Mouse (Mus musculus): ENCODE measurements around the gene Spem2. TPM values are rescaled to one million over a fixed set of nuclear protein-coding genes. Genes with fewer than 3 reads are reported as not detected.

The Spem2 gene
- polyA plus RNA-seq, 1 experiment from 2014 or later, result 0.07 TPM

DNA sequence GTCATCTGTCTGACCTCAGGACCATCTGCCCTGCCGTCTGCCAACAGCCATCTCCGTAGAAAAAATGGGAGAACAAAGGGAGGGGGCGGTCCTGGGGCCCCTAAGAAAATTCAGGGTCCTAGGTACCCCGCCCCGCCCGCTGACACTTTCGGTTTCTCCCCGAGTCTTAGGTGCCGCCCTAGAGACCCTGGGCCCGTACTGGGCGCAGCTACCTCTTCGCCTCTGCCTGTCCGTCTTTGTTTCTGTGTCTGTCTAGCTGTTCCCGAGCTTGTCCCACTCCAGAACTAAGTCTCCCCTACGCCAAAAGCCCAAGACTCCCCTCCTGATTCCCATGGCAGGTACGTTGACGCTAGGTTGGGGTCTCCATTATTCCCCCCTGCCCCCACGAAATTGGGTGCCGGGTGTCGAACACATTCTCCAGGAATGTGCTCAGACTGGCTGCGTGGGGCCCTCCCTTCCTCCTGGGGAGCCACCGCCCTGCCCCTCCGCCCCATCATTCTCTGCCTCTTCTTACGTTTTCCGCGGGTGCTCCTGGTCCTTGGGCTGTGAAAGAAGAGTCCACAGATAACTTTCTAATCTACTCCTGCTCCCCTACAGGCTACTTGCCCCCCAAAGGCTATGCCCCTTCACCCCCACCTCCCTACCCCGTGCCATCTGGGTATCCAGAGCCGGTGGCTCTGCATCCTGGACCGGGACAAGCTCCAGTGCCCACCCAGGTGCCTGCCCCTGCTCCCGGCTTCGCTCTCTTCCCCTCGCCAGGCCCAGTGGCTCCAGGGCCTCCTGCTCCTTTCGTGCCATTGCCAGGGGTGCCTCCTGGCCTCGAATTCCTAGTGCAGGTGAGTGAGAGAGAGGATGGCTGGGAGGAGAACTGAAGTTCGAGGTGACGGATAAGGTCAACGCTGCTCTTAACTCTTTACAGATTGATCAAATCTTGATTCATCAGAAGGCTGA lies 28.7 kb upstream of the Spem2 start:
- Histone ChIP-seq H3K9me3 (ENCODE audit: control insufficient read depth) (no peaks in the 10 kb centered on the region), H3K27me3 (replicated peaks; ENCODE audit: control insufficient read depth, insufficient read depth, low read length) (no peaks in the 10 kb centered on the region), H3K36me3 (ENCODE audit: control insufficient read depth, insufficient read depth) (peaks cover 36% of the 10 kb centered on the region), H3K27ac (ENCODE audit: low read depth, low read length) (peak overlapping the region; percentile 97), H3K4me2 (replicated peaks; ENCODE audit: low read depth) (peak overlapping the region; percentile 86), H3K4me3 (ENCODE audit: low read depth, low read length) (peak overlapping the region; percentile 79), H3K4me1 (replicated peaks; ENCODE audit: control insufficient read depth, insufficient read depth, low read length) (peaks cover 14% of the 10 kb centered on the region), H3K9ac (ENCODE audit: low read depth, low read length) (peak overlapping the region; percentile 76)
- no peak for TF ChIP-seq CTCF (IDR thresholded peaks at IDR 0.05; ENCODE audit: low read depth)
- WGBS, result 5% methylated on average over 37 of the region's 37 CpGs
- peak; percentile 49 for ATAC-seq

DNA sequence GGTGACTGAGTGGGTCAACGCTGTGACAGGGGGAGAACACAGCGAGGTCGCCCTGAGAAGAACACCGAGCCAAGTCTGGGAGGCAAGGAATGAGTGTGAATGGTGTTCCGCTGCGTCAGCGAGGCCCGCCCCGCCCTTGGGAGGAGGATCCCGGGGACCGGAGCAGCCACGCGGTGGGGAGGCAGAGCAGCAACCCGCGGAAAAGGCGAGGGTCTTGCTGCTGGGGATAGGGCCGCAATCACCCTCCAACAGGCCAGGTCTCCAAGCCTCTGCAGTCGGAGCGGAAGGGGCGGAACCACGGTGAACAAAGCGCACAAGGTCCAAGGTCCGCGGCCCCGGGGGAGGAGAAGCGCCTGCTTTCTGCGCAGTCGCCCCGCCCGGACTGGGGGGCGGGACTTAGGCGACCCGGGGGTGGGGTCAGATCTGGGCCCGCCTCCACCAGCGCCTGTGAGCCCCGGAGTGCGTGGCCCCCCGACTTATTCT lies 28.0 kb upstream of the Spem2 start, which contains the start of gene Plscr3:
TSS of gene Plscr3 (plus strand) at position 179 of the 483 bp plus-strand sequence.
- under 1% methylated on average over 36 of the region's 38 CpGs for WGBS
- peak; percentile 94 for ATAC-seq
- peak within 1 kb of the TSS; percentile 76 for H3K9ac ChIP-seq (ENCODE audit: low read depth, low read length)
- peaks cover 28% of the 10 kb centered on the region for H3K36me3 ChIP-seq (ENCODE audit: control insufficient read depth, insufficient read depth)
- H3K27ac ChIP-seq (ENCODE audit: low read depth, low read length), result peak within 1 kb of the TSS; percentile 97
- H3K4me3 ChIP-seq (ENCODE audit: low read depth, low read length), result peak within 1 kb of the TSS; percentile 79
- peak within 1 kb of the TSS; percentile 86 for H3K4me2 ChIP-seq (replicated peaks; ENCODE audit: low read depth)
- TF ChIP-seq CTCF (IDR thresholded peaks at IDR 0.05; ENCODE audit: low read depth), result peak; percentile 9; the same call in 1 of the 2 replicates
- peaks cover 14% of the 10 kb centered on the region for H3K4me1 ChIP-seq (replicated peaks; ENCODE audit: control insufficient read depth, insufficient read depth, low read length)
- H3K9me3 ChIP-seq (ENCODE audit: control insufficient read depth), result no peaks in the 10 kb centered on the region
- no peaks in the 10 kb centered on the region for H3K27me3 ChIP-seq (replicated peaks; ENCODE audit: control insufficient read depth, insufficient read depth, low read length)

DNA sequence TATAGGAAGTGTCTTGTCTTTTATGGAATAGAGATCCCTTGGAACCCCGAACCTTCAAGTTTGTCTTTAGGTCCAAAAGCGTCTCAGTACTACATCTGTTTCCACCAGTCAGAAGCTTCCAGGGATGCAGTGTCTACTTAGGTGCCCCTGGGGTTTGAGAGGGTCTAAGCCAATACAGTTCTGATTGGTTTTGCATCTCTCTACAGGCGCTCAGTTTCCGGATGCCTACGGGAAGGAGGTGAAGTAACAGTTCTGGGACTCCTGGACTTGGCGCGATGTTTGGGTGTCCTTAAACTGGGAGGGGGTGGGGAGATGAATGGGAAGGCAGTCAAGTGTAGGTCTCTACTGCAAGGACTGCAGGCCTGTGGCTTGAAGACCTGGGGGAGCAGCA lies 20.4 kb upstream of the Spem2 start:
- ATAC-seq, result peak; percentile 1; the same call in 1 of the 2 replicates
- H3K9me3 ChIP-seq (ENCODE audit: control insufficient read depth), result no peaks in the 10 kb centered on the region
- no peaks in the 10 kb centered on the region for H3K36me3 ChIP-seq (ENCODE audit: control insufficient read depth, insufficient read depth)
- peaks cover 15% of the 10 kb centered on the region; the same call in 1 of the 2 replicates for H3K27me3 ChIP-seq (replicated peaks; ENCODE audit: control insufficient read depth, insufficient read depth, low read length)
- H3K4me3 ChIP-seq (ENCODE audit: low read depth, low read length), result peak overlapping the region; percentile 77
- H3K9ac ChIP-seq (ENCODE audit: low read depth, low read length), result peak overlapping the region; percentile 79
- no peak for TF ChIP-seq CTCF (IDR thresholded peaks at IDR 0.05; ENCODE audit: low read depth)
- no peaks in the 10 kb centered on the region for H3K4me1 ChIP-seq (replicated peaks; ENCODE audit: control insufficient read depth, insufficient read depth, low read length)
- peak overlapping the region; percentile 98 for H3K4me2 ChIP-seq (replicated peaks; ENCODE audit: low read depth)
- peak overlapping the region; percentile 80 for H3K27ac ChIP-seq (ENCODE audit: low read depth, low read length)
- 1% methylated on average over 7 of the region's 7 CpGs for WGBS

DNA sequence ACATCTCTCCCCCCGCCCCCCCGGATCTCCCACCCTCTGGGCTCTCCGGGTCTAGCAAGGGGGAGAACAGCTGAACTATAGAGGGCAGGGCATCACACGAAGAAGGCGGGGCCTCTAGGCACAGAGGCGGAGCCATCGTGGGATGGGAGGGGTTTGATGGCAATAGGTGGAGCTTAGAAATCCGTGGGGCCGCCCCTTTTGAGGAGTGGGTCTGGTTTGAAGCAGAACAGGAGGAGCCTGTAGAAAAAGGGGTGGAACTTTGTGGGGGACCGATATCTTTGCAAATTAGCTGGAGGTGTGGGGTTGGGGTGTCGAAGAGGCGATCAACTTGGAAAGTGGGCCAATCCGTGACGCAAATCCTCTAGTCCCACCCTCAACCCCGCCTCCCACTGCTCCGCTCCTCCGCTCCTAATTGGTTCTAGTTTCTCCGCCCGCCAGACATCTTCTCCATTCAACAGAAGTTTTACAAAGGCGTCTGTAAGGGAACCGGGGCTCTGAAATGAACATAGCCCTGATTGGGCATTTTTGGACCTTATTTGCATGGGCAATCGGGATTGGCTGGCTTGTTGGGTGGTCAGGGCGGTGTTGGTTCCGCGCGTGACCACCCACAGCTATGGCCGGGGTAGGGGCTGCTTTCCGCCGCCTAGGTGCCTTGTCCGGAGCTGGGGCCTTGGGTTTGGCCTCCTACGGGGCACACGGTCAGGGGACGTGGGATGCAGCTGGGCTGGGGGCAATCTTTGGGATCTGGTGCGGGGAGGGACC lies 19.9 kb upstream of the Spem2 start, which contains the start of gene Tmem256:
TSS of gene Tmem256 (plus strand) at position 563 of the 762 bp plus-strand sequence.
- Histone ChIP-seq H3K4me3 (ENCODE audit: low read depth, low read length) (peak within 1 kb of the TSS; percentile 77), H3K4me1 (replicated peaks; ENCODE audit: control insufficient read depth, insufficient read depth, low read length) (no peaks in the 10 kb centered on the region), H3K27me3 (replicated peaks; ENCODE audit: control insufficient read depth, insufficient read depth, low read length) (peaks cover 15% of the 10 kb centered on the region; the same call in 1 of the 2 replicates), H3K27ac (ENCODE audit: low read depth, low read length) (peak within 1 kb of the TSS; percentile 80), H3K9ac (ENCODE audit: low read depth, low read length) (peak within 1 kb of the TSS; percentile 79), H3K36me3 (ENCODE audit: control insufficient read depth, insufficient read depth) (no peaks in the 10 kb centered on the region), H3K9me3 (ENCODE audit: control insufficient read depth) (no peaks in the 10 kb centered on the region), H3K4me2 (replicated peaks; ENCODE audit: low read depth) (peak within 1 kb of the TSS; percentile 98)
- whole genome bisulfite sequencing, result under 1% methylated on average over 34 of the region's 34 CpGs
- ATAC-seq, result peak; percentile 94
- TF ChIP-seq CTCF (IDR thresholded peaks at IDR 0.05; ENCODE audit: low read depth), result no peak; the same call in 1 of the 2 replicates

DNA sequence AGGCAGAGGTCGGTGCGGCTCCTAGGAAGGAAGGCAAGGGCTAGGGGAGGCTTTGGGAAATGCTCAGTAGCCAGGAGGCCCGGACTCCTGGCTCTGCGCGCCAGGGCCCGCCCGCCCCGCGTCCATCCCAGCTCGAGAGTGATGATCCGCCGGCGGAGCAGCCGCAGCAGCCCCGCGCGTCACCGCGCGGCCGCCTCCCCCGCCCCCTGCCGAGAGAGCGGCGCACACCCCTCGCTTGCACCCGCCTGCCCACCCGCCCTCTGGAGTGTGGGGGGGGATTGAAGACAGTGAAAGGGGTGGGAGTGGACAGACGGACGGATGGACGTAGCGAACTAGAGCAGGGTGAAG lies 19.3 kb upstream of the Spem2 start, which contains the start of gene Nlgn2:
TSS of gene Nlgn2 (minus strand) at position 181 of the 348 bp plus-strand sequence.
- Histone ChIP-seq H3K4me2 (replicated peaks; ENCODE audit: low read depth) (peak within 1 kb of the TSS; percentile 98), H3K27me3 (replicated peaks; ENCODE audit: control insufficient read depth, insufficient read depth, low read length) (peaks cover 15% of the 10 kb centered on the region; the same call in 1 of the 2 replicates), H3K9me3 (ENCODE audit: control insufficient read depth) (no peaks in the 10 kb centered on the region), H3K36me3 (ENCODE audit: control insufficient read depth, insufficient read depth) (no peaks in the 10 kb centered on the region), H3K4me1 (replicated peaks; ENCODE audit: control insufficient read depth, insufficient read depth, low read length) (no peaks in the 10 kb centered on the region), H3K4me3 (ENCODE audit: low read depth, low read length) (peak within 1 kb of the TSS; percentile 77), H3K9ac (ENCODE audit: low read depth, low read length) (peak within 1 kb of the TSS; percentile 79), H3K27ac (ENCODE audit: low read depth, low read length) (peak within 1 kb of the TSS; percentile 80)
- peak; percentile 44 for ATAC-seq
- peak; percentile 43 for TF ChIP-seq CTCF (IDR thresholded peaks at IDR 0.05; ENCODE audit: low read depth)
- 2% methylated on average over 16 of the region's 32 CpGs for WGBS
